Mouse (Mus musculus) fibroblast of lung, adult 2 months (primary cell): ENCODE data around the gene Rtl3.
A peak's percentile ranks its signal among the peaks of the same experiment; 100 is the strongest.

Source experiments
- DNase-seq: peaks from one replicate; pipeline ENCODE4 v3.0.0-alpha.2; 2011; ENCODE audit warnings: low read depth

The Rtl3 gene

DNA sequence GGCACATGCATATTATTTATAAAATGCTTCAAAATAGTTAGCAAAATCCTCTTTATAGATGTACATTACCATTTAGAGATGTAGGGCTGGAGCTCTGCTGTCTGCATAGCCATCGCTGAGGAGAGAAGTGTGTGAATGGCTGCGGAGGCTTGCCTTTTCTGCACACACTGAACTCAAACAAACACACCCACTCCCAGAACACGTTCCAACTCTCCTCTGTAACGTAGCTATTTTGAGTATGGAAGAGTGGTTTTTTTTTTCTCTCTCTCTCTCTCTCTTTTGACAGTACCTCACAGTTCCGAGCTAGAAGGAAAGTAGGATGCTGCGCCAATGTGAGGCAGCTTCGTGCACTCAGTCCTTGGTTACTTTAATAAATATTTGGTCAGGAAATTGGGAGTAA lies at the start of gene Rtl3:
TSS of gene Rtl3 (minus strand) at position 236 of the 400 bp plus-strand sequence.
- peak; percentile 36 for DNase-seq

DNA sequence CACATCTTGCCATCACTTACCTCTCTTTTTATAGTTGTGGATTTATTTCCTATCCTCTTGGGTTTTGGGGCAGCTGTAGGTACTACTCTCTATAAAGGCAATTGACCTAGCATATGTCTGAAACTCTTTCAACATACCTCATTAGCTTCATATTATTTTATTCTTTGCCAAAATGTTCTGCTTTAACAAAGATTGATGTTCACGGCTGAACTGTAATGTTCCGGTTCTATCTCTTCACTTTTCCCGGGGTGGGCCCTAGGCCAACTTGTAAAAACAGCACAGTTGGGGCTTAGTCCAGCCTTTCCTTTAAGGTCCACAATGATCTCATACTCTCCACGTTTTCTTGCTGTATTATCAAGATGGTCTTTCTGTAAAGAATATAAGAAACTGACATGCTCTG lies 31.9 kb upstream of the Rtl3 start:
- DNase-seq, result no peak

DNA sequence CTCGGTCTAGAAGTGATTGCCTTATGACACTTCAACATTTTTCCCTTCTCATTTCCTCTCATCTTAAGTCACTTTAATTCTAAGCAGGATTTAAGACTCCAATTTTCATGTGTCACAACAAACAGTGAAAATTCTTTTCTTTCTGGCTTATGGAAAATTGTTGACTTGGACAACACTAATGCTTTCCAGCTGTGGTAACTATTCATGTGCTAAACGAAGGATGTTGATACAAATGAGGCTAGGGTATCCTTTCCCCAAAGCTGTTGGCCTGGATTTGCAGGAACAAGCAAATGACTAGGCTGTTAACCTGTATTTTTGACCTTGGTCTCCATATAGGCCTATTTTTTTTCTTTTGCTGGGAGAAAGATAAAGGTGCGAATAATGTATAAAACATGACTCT lies 31.4 kb upstream of the Rtl3 start:
- DNase-seq, result no peak

DNA sequence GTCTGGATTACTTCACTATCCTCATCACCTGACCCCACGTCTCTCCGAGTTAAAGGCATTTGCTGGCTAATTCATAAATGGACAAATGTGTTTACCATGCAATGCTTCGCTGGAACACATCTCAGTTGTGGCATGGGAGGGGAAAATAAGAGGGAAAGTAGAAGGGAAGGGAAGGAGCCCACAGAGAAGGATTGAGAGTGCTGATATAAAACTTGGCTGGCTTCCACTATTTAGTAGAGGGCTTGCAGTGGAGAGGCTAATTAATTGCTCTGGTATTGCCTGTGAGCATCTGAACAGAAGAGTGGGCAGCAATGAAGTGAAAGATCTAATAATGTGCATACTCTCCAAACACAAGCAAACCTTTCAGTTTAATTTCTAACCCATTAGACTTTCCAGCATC lies 31.0 kb upstream of the Rtl3 start:
- DNase-seq, result no peak

DNA sequence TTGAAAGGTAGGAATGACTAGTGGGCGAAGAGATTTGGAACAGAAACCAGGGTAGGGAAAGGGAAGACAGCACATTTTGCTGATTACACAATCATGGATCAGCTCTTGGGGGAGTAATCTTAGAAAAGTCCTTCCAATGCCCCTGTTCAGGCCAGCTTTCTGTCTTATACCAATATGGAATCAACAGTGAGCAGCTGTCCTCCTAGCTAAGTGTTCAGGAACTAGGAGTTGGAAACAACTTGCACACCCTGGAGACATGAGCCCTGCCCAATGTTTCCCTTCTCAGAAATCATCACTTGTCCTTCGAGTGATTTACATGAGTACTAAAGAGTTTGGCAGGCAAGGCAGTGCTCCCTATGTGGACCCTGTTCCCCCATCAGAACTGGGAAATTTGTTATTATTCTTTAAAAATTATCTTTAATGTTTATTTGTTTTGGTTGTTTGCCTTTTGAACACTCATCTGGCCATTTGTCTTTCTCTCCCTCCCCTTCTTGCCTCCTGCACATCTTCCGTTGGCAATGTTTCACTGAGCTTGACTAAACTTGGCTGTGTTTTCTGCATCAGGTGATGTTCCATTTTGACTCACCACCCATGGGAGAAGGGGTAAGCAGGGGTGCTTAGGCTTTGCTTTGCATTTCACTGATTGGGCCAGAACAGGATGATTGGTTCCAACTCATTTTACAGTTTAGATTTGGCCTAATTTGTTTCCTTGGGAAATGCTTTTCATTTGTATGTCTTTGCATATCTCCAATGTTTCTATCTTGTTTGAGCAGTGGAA lies 13.3 kb upstream of the Rtl3 start:
- no peak for DNase-seq

DNA sequence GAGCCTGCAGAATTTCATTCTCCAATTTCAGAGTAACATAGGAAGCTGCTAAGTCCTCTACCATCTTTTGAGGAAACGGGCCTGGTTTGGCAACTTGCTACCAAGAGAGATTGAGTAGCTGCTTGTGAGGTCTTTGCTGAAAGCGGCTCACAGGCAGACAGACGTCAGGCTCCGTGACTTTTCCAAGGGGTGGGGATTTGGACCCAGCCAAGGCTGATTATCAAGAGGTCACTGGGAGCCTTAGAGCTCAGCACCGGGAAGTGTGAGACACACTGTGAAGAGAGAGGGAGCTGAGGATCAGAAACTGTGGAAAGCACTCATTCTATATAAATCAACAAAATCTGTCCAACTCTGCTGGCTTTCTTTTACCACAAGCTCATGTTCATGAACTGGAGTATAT lies 853 bp downstream of the Rtl3 start:
- DNase-seq, result peak; percentile 34

DNA sequence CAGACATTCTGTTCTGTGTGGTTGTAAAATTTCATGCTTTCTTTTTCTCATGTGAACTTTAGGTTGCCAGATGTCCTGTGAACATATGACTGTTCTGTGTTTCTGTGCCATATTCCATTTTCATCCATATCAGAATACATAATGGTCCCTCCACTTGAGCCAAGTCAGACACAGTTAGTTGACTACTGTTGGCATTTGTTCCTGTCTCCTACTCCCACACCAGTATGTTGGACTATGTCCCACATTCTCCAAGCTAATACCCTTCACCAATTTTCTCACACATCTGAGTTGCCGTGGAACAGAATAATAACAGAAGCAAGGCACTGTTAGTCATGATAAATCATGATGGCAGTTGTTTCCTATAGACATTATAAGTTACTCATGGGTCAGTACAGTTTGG lies 9.9 kb downstream of the Rtl3 start:
- peak; percentile 45 for DNase-seq

DNA sequence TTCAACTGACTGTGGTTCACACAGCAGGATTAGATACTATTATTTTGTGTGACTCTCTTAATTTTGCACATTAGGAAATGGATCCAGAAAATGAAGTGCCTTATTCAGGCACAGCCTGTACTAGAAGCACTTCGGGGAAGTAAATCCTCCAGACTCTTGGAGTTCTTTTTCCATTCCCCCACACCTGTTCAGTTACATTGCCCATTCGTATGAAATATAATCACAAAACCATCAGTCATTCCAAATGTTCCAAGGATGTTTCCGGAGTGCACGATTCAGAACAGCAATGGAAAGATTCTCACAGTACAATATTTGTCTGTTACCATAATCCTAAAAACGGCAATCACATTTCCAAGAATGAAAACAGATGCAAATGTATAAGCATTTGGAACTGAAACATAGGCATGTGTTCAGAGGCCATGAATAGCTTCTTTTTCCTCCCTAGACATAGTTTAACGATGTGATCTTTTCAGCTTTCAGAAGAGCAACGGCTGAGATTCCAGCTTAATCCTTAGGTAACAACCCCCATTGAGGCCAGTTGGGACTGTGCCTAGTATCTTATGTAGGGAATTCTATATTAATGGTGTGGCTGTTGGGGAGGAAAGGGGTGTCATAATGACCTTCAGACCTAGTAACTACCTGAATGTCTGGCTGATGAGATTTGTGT lies 30.8 kb downstream of the Rtl3 start:
- DNase-seq, result no peak

DNA sequence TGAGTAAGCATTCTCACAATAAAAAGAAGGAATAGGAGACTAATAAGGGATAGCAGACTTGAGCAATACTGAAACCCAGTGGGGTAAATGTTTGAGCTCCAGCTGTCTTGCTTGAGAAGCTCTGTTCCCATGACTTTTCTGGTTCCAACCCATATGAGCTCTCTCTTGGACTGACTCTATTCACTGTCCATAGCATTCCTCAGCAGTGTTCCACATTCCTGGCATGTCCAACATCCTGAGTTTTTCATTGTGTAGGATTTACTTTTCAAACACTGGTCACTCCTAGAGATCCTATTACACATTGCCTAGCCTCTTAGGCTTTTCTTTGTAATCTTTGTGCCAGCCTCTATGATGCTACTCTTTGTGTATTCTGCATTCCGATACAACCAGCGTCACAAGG lies 36.1 kb downstream of the Rtl3 start:
- peak; percentile 25 for DNase-seq

DNA sequence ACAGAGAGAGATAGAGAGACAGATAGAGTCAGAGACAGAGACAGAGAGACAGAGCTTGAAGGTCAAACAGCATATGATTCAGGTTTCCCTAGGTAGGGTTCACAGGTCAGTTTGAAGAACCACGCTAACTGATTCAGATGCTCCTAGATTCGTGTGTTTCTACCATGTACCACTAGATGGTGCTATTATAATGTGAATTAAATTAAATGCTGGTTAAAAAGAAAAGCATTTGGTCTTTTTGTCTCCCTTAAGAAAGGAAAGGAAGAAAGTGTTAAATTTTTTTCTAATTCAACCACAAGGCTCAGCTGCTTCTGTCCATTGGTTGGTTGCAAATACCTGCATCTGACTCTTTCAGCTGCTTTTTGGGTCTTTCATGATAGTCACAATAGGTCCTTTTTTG lies 45.8 kb downstream of the Rtl3 start:
- no peak for DNase-seq
